Mouse (Mus musculus) liver, embryonic 14.5 days (tissue): ENCODE measurements around the gene Gm10959. TPM values are rescaled to one million over a fixed set of nuclear protein-coding genes. Genes with fewer than 3 reads are reported as not detected.

ENCODE experiments used
- ATAC-seq: fragments of 200-750 bp; cut with Nextera tagmentation; 2 replicates; pipeline ENCODE4 v1.8.0; 2017; ENCODE audit warnings: moderate number of reproducible peaks, mild to moderate bottlenecking, moderate library complexity; ENCODE audit not compliant: insufficient read depth
- DNase-seq, 3 experiments: peaks; one replicate each; pipeline ENCODE4 v3.0.0-alpha.2; 2012 to 2013; ENCODE audit warnings: low read depth in 3 of 3, low spot score in 3 of 3
- H3K27ac ChIP-seq: fragments of 300-500 bp; sonication (generic); 2 replicates; pipeline ENCODE4 v1.5.1; 2014; ENCODE audit warnings: moderate library complexity, mild to moderate bottlenecking, control low read depth, inconsistent platforms
- H3K27me3 ChIP-seq: fragments of 300-500 bp; sonication (generic); 2 replicates; pipeline ENCODE4 v1.6.1; 2014; ENCODE audit warnings: mild to moderate bottlenecking, low read length, moderate library complexity; ENCODE audit not compliant: control insufficient read depth, insufficient read depth
- H3K36me3 ChIP-seq: fragments of 300-500 bp; sonication (generic); replicated peaks from 2 replicates; pipeline ENCODE4 v1.6.1; 2014; ENCODE audit warnings: low read depth; ENCODE audit not compliant: control insufficient read depth, insufficient read depth
- H3K4me1 ChIP-seq, 2 experiments: fragments of 200-500 bp in 1 of 2; fragments of 300-500 bp in 1 of 2; sonication (generic) in 1 of 2; replicated peaks; 2 replicates each; pipeline ENCODE4 v1.6.1; 2012 to 2014; ENCODE audit warnings: antibody characterized with exemption in 1 of 2, inconsistent platforms in 1 of 2, low read length in 1 of 2; ENCODE audit not compliant: control insufficient read depth in 2 of 2, insufficient read depth in 2 of 2
- H3K4me2 ChIP-seq: fragments of 300-500 bp; sonication (generic); 2 replicates; pipeline ENCODE4 v1.6.1; 2014; ENCODE audit warnings: low read depth, mild to moderate bottlenecking, control low read depth, moderate library complexity
- H3K4me3 ChIP-seq, 2 experiments: fragments of 200-500 bp in 1 of 2; fragments of 300-500 bp in 1 of 2; sonication (generic) in 1 of 2; 2 replicates each; pipeline ENCODE4 v1.5.1; 2012 to 2014; ENCODE audit warnings: low read depth in 2 of 2, low read length in 2 of 2, mild to moderate bottlenecking in 2 of 2, control low read depth in 1 of 2, inconsistent platforms in 1 of 2, moderate library complexity in 1 of 2; ENCODE audit not compliant: insufficient read depth in 1 of 2
- H3K9ac ChIP-seq: fragments of 300-500 bp; sonication (generic); replicated peaks from 2 replicates; pipeline ENCODE4 v1.6.1; 2014; ENCODE audit warnings: mild to moderate bottlenecking, control low read depth, moderate library complexity
- H3K9me3 ChIP-seq: fragments of 300-500 bp; sonication (generic); 2 replicates; pipeline ENCODE4 v1.6.1; 2016; ENCODE audit warnings: low read length, mixed read lengths; ENCODE audit not compliant: control insufficient read depth
- CTCF ChIP-seq: IDR thresholded peaks from 2 replicates; pipeline ENCODE4 v1.5.1; 2016; ENCODE audit warnings: antibody characterized with exemption, low read depth, control low read depth
- EP300 ChIP-seq: IDR thresholded peaks from 2 replicates; pipeline ENCODE4 v1.6.1; 2016; ENCODE audit warnings: antibody characterized with exemption, low read depth
- WGBS: fragments of 180-500 bp; shearing (Covaris S2); extraction: QIAGEN DNeasy Blood & Tissue Kit; methylation state at CpG from one replicate; pipeline ENCODE4 v1.1.7; 2014; ENCODE audit not compliant: insufficient replicate concordance; 5-methylcytosine and 5-hydroxymethylcytosine counted together
- polyA plus RNA-seq, 2 experiments: library from polyadenylated mRNA; depleted of rRNA in 1 of 2; stranded (reverse) in 1 of 2; unstranded in 1 of 2; fragments of >200 nt; fragmentation: Nextera tagmentation in 1 of 2; extraction: Ambion mirVana in 1 of 2; gene quantifications; 2 replicates each; pipeline versions ENCODE4 v1.2.1 to v1.2.3; 2012 to 2014

Gene Gm10959
- polyA plus RNA-seq (2012; rRNA removed) (not detected in 2 replicates), polyA plus RNA-seq (2014; fragmentation: Nextera tagmentation; extraction: Ambion mirVana) (not detected in 2 replicates)

DNA sequence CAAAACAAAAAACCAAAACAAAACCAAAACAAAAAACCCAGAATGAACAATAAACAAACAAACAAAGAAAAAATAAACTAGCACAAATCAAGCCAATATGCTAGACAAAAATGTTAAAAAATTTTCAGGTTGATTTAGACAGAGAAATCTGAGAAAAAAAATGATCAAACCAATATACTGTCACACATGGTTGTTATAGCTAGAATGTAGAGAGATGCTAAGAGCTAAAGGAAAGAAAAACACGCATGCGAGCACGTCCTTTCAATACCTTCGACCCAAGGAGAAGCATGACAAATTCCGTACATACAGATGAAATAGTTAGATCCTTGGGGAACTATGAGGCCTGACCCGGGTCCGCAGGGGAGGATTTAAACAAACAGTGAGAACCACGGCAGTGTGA is at the start of gene Gm10959:
Gene Gm10959 (minus strand): TSS at position 101 of the 400 bp plus-strand sequence.
- no peaks in the 10 kb centered on the region for H3K36me3 ChIP-seq
- H3K9me3 ChIP-seq: no peaks in the 10 kb centered on the region
- TF ChIP-seq EP300: no peak
- TF ChIP-seq CTCF: no peak
- WGBS: 75% methylated on average over 8 of the region's 8 CpGs
- no peak within 1 kb of the TSS for H3K9ac ChIP-seq
- H3K4me1 ChIP-seq: peaks cover 11 to 19% of the 10 kb centered on the region in 2 experiments
- no peak within 1 kb of the TSS for H3K27ac ChIP-seq
- no peak within 1 kb of the TSS for H3K4me3 ChIP-seq
- no peak within 1 kb of the TSS for H3K4me2 ChIP-seq
- DNase-seq (no peak), ATAC-seq (no peak)
- no peaks in the 10 kb centered on the region for H3K27me3 ChIP-seq

DNA sequence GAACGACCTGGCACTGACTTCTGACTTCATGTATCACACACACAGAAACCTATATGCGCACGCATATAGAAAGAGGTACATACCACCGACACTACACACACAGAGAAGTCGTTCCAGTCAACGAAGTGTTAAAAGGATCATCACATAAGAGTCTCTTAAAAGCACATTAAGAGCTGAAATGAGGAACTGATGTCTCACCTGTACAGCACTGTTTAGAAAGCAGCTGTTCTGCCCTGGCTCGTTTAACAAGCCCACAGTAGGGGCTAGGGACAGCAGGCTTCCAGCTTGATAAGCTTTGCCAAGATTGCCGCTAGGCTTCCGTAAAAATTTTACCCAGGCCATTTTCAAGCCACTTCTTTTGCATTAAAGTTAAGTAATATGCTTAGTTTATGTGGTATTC is 49.2 kb upstream of the Gm10959 start:
- H3K4me3 ChIP-seq: no peak overlapping the region
- ATAC-seq (no peak), DNase-seq (no peak)
- no peak for TF ChIP-seq CTCF
- no peak for TF ChIP-seq EP300
- no peak overlapping the region for H3K27ac ChIP-seq
- no peaks in the 10 kb centered on the region for H3K4me1 ChIP-seq
- H3K36me3 ChIP-seq: no peaks in the 10 kb centered on the region
- H3K9me3 ChIP-seq: no peaks in the 10 kb centered on the region
- 84% methylated on average over 9 of the region's 9 CpGs for WGBS
- H3K9ac ChIP-seq: no peak overlapping the region
- no peaks in the 10 kb centered on the region for H3K27me3 ChIP-seq
- no peak overlapping the region for H3K4me2 ChIP-seq

DNA sequence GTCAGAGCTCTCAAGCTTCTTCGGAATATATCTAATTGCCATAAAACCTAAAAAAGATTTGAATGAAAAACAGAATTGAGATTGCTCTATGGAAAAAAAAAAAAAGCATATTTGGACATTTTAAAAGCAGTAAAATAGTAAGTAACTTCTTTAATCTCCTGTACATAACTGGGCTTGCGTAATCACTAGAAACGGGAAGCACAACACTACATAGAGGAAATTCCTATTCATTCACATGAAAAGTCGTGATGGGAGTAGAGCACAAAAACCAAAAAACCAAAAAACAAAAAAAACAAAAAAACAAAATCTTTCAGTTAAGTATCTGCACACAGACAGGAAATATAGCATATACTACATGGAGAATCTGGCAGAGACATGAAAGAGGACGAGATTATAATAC is 45.1 kb upstream of the Gm10959 start:
- no peaks in the 10 kb centered on the region for H3K9me3 ChIP-seq
- no peak overlapping the region for H3K27ac ChIP-seq
- H3K36me3 ChIP-seq: no peaks in the 10 kb centered on the region
- no peak overlapping the region for H3K9ac ChIP-seq
- H3K4me2 ChIP-seq: no peak overlapping the region
- ATAC-seq (no peak), DNase-seq (no peak)
- TF ChIP-seq EP300 (no peak), CTCF (no peak)
- no peak overlapping the region for H3K4me3 ChIP-seq
- no peaks in the 10 kb centered on the region for H3K4me1 ChIP-seq
- no peaks in the 10 kb centered on the region for H3K27me3 ChIP-seq
- 53% methylated on average over 5 of the region's 5 CpGs for WGBS

DNA sequence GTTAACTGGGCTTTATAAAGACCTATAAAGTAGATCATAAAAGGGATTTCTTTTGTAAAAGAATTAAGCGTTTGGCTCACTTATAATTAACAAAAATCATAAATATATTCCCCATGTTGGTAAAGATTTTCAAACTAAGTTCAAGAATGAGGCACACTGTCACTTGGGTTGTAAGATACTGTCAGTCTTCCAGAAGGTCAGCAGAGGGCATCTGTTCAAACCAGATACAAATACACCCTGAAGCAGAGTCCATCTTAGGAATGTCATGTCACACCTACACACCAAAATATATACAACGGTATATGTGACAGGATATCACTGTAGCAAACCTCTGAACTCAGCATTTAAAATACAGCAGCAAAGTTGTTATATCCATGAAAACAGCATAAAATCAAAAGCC is 31.0 kb upstream of the Gm10959 start:
- Histone ChIP-seq H3K4me1 (no peaks in the 10 kb centered on the region), H3K27me3 (no peaks in the 10 kb centered on the region), H3K4me3 (no peak overlapping the region), H3K27ac (no peak overlapping the region), H3K36me3 (no peaks in the 10 kb centered on the region; the same call in 1 of the 2 replicates), H3K9me3 (no peaks in the 10 kb centered on the region), H3K4me2 (no peak overlapping the region), H3K9ac (no peak overlapping the region)
- 74% methylated on average over 2 of the region's 2 CpGs for WGBS
- ATAC-seq (no peak), DNase-seq (no peak)
- TF ChIP-seq CTCF: no peak
- no peak for TF ChIP-seq EP300

DNA sequence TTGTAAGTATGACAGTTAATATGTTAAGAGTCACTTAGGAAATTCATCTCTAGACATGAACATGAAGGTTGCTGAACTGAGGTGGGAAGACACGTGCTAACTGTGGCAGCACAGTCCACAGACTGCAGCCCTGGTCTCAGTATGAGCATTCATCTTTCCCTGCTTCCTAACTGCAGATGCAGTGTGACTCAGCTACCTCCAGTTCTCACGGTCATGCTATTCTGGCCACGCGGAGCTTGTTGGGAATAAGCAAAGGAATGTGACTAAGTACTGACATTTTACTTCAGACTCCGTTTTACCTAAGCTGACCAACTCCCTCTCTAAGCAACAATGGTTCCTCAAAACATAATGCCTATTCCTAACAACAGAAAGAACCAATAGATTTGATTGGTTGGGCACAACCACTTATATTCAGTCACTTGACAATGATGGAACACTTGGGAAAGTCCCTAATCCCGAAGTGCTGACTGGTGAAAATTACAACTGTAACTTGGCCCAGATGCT is 24.3 kb upstream of the Gm10959 start:
- H3K27ac ChIP-seq: no peak overlapping the region
- DNase-seq: no peak

More for the DNA sequence above, 24.3 kb upstream of the Gm10959 start:
- no peaks in the 10 kb centered on the region for H3K4me1 ChIP-seq
- no peaks in the 10 kb centered on the region for H3K27me3 ChIP-seq
- WGBS: 67% methylated on average over 6 of the region's 6 CpGs
- H3K4me2 ChIP-seq: no peak overlapping the region
- H3K4me3 ChIP-seq: no peak overlapping the region
- no peaks in the 10 kb centered on the region for H3K36me3 ChIP-seq
- no peak for ATAC-seq
- no peak overlapping the region for H3K9ac ChIP-seq
- no peak for TF ChIP-seq EP300
- no peak for TF ChIP-seq CTCF
- no peaks in the 10 kb centered on the region for H3K9me3 ChIP-seq
